23 mouse cellular contexts compared by ENCODE assay signal in the genomic region with DNA sequence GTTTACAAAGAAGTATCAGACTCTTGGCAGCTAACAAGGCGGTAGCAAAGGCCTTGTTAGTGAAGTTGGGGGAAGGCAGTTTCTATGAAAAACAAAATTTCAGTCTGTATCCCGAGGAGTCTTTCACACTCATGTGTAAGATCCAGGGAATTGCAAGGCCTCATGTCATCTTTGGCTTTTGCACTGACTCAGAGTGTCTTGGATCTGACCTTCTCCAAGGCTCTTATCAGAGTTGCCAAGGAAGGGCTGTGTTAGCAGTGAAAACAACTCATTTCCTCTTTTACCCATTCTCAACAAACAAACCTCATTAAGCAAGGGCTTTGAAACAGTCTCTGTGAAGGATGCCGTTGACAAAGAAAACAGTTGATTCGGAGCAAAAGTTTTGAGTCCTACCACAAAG. TPM values are rescaled to one million over a fixed set of nuclear protein-coding genes. Genes with fewer than 3 reads are reported as not detected.
A peak's percentile ranks its signal among the peaks of the same experiment; 100 is the strongest.
DNase-seq lines count a peak whose midpoint lies in the region; TF ChIP-seq lines count a peak whose summit lies in the region.
"Had no signal": no experiment of that assay in that cellular context is flagged by ENCODE, and none has a peak within 500 bp of the region (broad histone marks: within the 10 kb centered on the region; RNA-seq: fewer than 3 reads in every experiment).

No protein-coding gene starts in this region.

- intact Hi-C loops in gastrocnemius, adult 2 months (cut with DNase I), result no loop called here

- WGBS in kidney, adult 2 months, result 66% methylated on average over 4 of the region's 4 CpGs

- no peak for TF ChIP-seq CTCF in gastrocnemius, adult 2 months (IDR thresholded peaks at IDR 0.05)
- no peak for TF ChIP-seq CTCF in kidney, adult 2 months (conservative IDR thresholded peaks at IDR 0.05; ENCODE audit: insufficient read depth, insufficient read length, low read depth, low read length)
- no peak for TF ChIP-seq CTCF in MEL (IDR thresholded peaks at IDR 0.05 in 2 of 3, conservative IDR thresholded peaks at IDR 0.05 in 1 of 3; ENCODE audit: control insufficient read depth in 1 of 3, insufficient read depth in 1 of 3, low read depth in 2 of 3, low read length in 3 of 3, poor library complexity in 1 of 3, severe bottlenecking in 1 of 3)

- no peak for TF ChIP-seq EP300 in MEL (IDR thresholded peaks at IDR 0.05; ENCODE audit: low read depth in 1 of 2, low read length in 2 of 2)

- H3K9ac ChIP-seq in MEL (ENCODE audit: control insufficient read depth, low read depth, low read length, poor library complexity, severe bottlenecking), result no peak overlapping the region
- H3K9ac ChIP-seq: forebrain, embryonic 13.5 days; hindbrain, embryonic 14.5 days; kidney, embryonic 15.5 days had no signal

- no peak for DNase-seq in gastrocnemius, adult 2 months
- DNase-seq in gastrocnemius, postnatal 4 days (ENCODE audit: low spot score in 2 of 2), result no peak
- DNase-seq in kidney, adult 2 months, result peak; percentile 26
- DNase-seq in kidney, adult 9 months, result no peak
- peak; percentile 8 for DNase-seq in MEL (ENCODE audit: low read depth, low spot score)
- DNase-seq in lung, postnatal 25 days (ENCODE audit: low spot score), result peak; percentile 33
- DNase-seq in urinary bladder, adult 18-20 months (ENCODE audit: low spot score in 2 of 2), result no peak
- DNase-seq in spleen, adult 18-20 months, result no peak
- DNase-seq: adrenal gland, postnatal 36 days; cerebellum, adult 8-10 months; cerebellum, postnatal 36 days; gastrocnemius, postnatal 14 days; kidney, postnatal 25 days; right cerebral cortex, postnatal 25 days; thymus, adult 18-20 months; thymus, postnatal 25 days had no signal

- H3K9me3 ChIP-seq in MEL (replicated peaks; ENCODE audit: insufficient read depth, low read length), result no peaks in the 10 kb centered on the region
- H3K9me3 ChIP-seq: forebrain, embryonic 13.5 days; kidney, embryonic 15.5 days had no signal

- H3K36me3 ChIP-seq in kidney, adult 2 months (ENCODE audit: control insufficient read depth, insufficient read depth, low read length), result no peaks in the 10 kb centered on the region
- H3K36me3 ChIP-seq in MEL (ENCODE audit: control insufficient read depth in 1 of 2, insufficient read depth in 2 of 2, low read length in 2 of 2), result no peaks in the 10 kb centered on the region
- H3K36me3 ChIP-seq: kidney, embryonic 15.5 days had no signal

- peak overlapping the region; percentile 53 for H3K27ac ChIP-seq in gastrocnemius, adult 2 months
- H3K27ac ChIP-seq in kidney, adult 2 months (ENCODE audit: insufficient read depth, low read depth, low read length), result peak overlapping the region; percentile 56; the same call in 1 of the 2 replicates
- H3K27ac ChIP-seq in MEL (ENCODE audit: control insufficient read depth, low read depth, low read length), result no peak overlapping the region
- H3K27ac ChIP-seq: forebrain, embryonic 13.5 days; hindbrain, embryonic 14.5 days; kidney, embryonic 15.5 days; stomach, postnatal 0 days had no signal

- no peaks in the 10 kb centered on the region for H3K27me3 ChIP-seq in kidney, adult 2 months (replicated peaks; ENCODE audit: control insufficient read depth, insufficient read depth, low read length)
- H3K27me3 ChIP-seq in MEL (ENCODE audit: control insufficient read depth in 1 of 2, insufficient read depth in 2 of 2, low read length in 2 of 2), result no peaks in the 10 kb centered on the region; a peak in 1 of 4 replicates
- H3K27me3 ChIP-seq: CH12.LX; forebrain, embryonic 13.5 days; kidney, embryonic 15.5 days; Patski had no signal

- no peaks in the 10 kb centered on the region for H3K4me1 ChIP-seq in kidney, adult 2 months (ENCODE audit: control insufficient read depth, insufficient read depth, low read length)
- no peaks in the 10 kb centered on the region for H3K4me1 ChIP-seq in MEL (ENCODE audit: control insufficient read depth in 1 of 2, insufficient read depth in 2 of 2, low read length in 2 of 2)
- H3K4me1 ChIP-seq: forebrain, embryonic 13.5 days; kidney, embryonic 15.5 days had no signal

- no peak for TF ChIP-seq POLR2A in kidney, adult 2 months (IDR thresholded peaks at IDR 0.05; ENCODE audit: low read depth, low read length)
- no peak for TF ChIP-seq POLR2A in MEL (IDR thresholded peaks at IDR 0.05; ENCODE audit: control insufficient read depth in 1 of 2, insufficient read depth in 1 of 2, low read depth in 1 of 2, low read length in 2 of 2, poor library complexity in 1 of 2)

- H3K4me3 ChIP-seq in gastrocnemius, adult 2 months, result no peak overlapping the region
- no peak overlapping the region for H3K4me3 ChIP-seq in kidney, adult 2 months (ENCODE audit: insufficient read depth, low read depth, low read length)
- H3K4me3 ChIP-seq in MEL (ENCODE audit: control insufficient read depth in 1 of 2, insufficient read depth in 1 of 2, low read depth in 2 of 2, low read length in 2 of 2), result no peak overlapping the region
- H3K4me3 ChIP-seq: forebrain, embryonic 13.5 days; kidney, embryonic 15.5 days had no signal

- no peaks in the 10 kb centered on the region for H3K79me2 ChIP-seq in MEL (ENCODE audit: control insufficient read depth, insufficient read depth, low read length, poor library complexity)

- TF ChIP-seq RAD21 in MEL (IDR thresholded peaks at IDR 0.05; ENCODE audit: low read depth, low read length), result no peak

TF ChIP-seq in MEL, 35 proteins besides CTCF, POLR2A, EP300 and RAD21:
- TF ChIP-seq MAFK (IDR thresholded peaks at IDR 0.05; ENCODE audit: borderline replicate concordance, low read depth, low read length), result no peak
- no peak for TF ChIP-seq GATA1 (IDR thresholded peaks at IDR 0.05; ENCODE audit: low read depth, low read length)
- TF ChIP-seq CHD1 (IDR thresholded peaks at IDR 0.05; ENCODE audit: low read depth, low read length), result no peak
- no peak for TF ChIP-seq MAZ (IDR thresholded peaks at IDR 0.05; ENCODE audit: low read depth, low read length)
- TF ChIP-seq UBTF (IDR thresholded peaks at IDR 0.05; ENCODE audit: borderline replicate concordance, insufficient read depth, low read depth, low read length), result no peak
- no peak for TF ChIP-seq ETS1 (IDR thresholded peaks at IDR 0.05; ENCODE audit: low read depth, low read length)
- TF ChIP-seq ZNF384 (IDR thresholded peaks at IDR 0.05; ENCODE audit: low read depth, low read length), result no peak
- no peak for TF ChIP-seq BHLHE40 (IDR thresholded peaks at IDR 0.05; ENCODE audit: borderline replicate concordance, low read depth, low read length)
- no peak for TF ChIP-seq E2F4 (IDR thresholded peaks at IDR 0.05; ENCODE audit: borderline replicate concordance, low read depth, low read length)
- no peak for TF ChIP-seq MYC (IDR thresholded peaks at IDR 0.05; ENCODE audit: low read depth, low read length)
- no peak for TF ChIP-seq MYB (IDR thresholded peaks at IDR 0.05; ENCODE audit: low read depth, low read length)
- no peak for TF ChIP-seq CHD2 (IDR thresholded peaks at IDR 0.05; ENCODE audit: low read length)
- no peak for TF ChIP-seq NRF1 (IDR thresholded peaks at IDR 0.05; ENCODE audit: insufficient read depth, low read depth, low read length, poor library complexity, severe bottlenecking)
- TF ChIP-seq MXI1 (IDR thresholded peaks at IDR 0.05; ENCODE audit: low read depth, low read length), result no peak
- TF ChIP-seq NELFE (IDR thresholded peaks at IDR 0.05; ENCODE audit: low read depth, low read length), result no peak
- no peak for TF ChIP-seq KAT2A (conservative IDR thresholded peaks at IDR 0.05; ENCODE audit: low read depth, low read length)
- TF ChIP-seq SIN3A (IDR thresholded peaks at IDR 0.05; ENCODE audit: low read length), result no peak
- TF ChIP-seq GABPA (IDR thresholded peaks at IDR 0.05; ENCODE audit: low read depth, low read length), result no peak

RNA-seq across cellular contexts. Expression of a gene that starts 17.6 kb away (rescaled TPM):
- total RNA-seq in gastrocnemius, adult 2 months (2021), result 10 to 100 TPM in 1 of 2 experiments, 1 to 10 TPM in 1; 9.9 to 23.1 TPM
- 10 to 100 TPM; 54.8 to 69.4 TPM for total RNA-seq in gastrocnemius, postnatal 4 days (2021)
- polyA plus RNA-seq in kidney, adult 2 months (2012; rRNA removed), result 4.5 and 5.2 TPM in 2 replicates
- not detected in 2 replicates for total RNA-seq in MEL (2012; rRNA removed)
- polyA plus RNA-seq in MEL (2012; ENCODE audit: insufficient read depth in 1 of 2, insufficient read length in 2 of 2, low read depth in 1 of 2, low replicate concordance in 2 of 2, missing spikeins in 1 of 2), result under 1 TPM in 1 of 2 experiments, not detected in 1; 0.03 TPM
- total RNA-seq: CH12.LX; hematopoietic stem cell, adult 5-6 weeks had no signal

Comparison
In these comparisons a context has a peak if more than half of its experiments do, and no peak if none do; other contexts are left out.
1. DNase-seq: peak in kidney, adult 2 months (single experiment), MEL (single experiment) and lung, postnatal 25 days (single experiment); none in gastrocnemius, adult 2 months (single experiment), gastrocnemius, postnatal 4 days (0 of 2), kidney, adult 9 months (single experiment), urinary bladder, adult 18-20 months (0 of 2) and spleen, adult 18-20 months (0 of 2).
2. RNA of a gene that starts 17.6 kb away (total RNA-seq): 54.8 to 69.4 TPM in gastrocnemius, postnatal 4 days and 9.9 to 23.1 TPM in gastrocnemius, adult 2 months; not detected in MEL; every median in the first group is over 10 times any median in the second.